Mouse (Mus musculus): ENCODE measurements around the gene 5330417C22Rik. TPM values are rescaled to one million over a fixed set of nuclear protein-coding genes. Genes with fewer than 3 reads are reported as not detected.

5330417C22Rik gene
- polyA plus RNA-seq, 1 experiment: 149 TPM

GRCm38 (mm10) chr3:108454172-108454571 lies 82.2 kb downstream of the 5330417C22Rik start:
- TF ChIP-seq POLR2A (IDR thresholded peaks at IDR 0.05; ENCODE audit: control insufficient read depth, low read depth, low read length) (no peak), CTCF (IDR thresholded peaks at IDR 0.05; ENCODE audit: control insufficient read depth, insufficient read depth, insufficient replicate concordance, low read depth, low read length) (no peak)
- Histone ChIP-seq H3K36me3 (ENCODE audit: control insufficient read depth, insufficient read depth, low read length) (no peaks in the 10 kb centered on the region), H3K27me3 (ENCODE audit: control insufficient read depth, insufficient read depth, low read length) (no peaks in the 10 kb centered on the region), H3K27ac (ENCODE audit: control insufficient read depth, insufficient read depth, low read depth, low read length) (no peak overlapping the region), H3K4me1 (ENCODE audit: control insufficient read depth, insufficient read depth, low read length) (no peaks in the 10 kb centered on the region; the same call in 1 of the 2 replicates), H3K4me3 (ENCODE audit: control insufficient read depth, low read depth, low read length) (no peak overlapping the region)

GRCm38 (mm10) chr3:108451969-108452368 lies 84.4 kb downstream of the 5330417C22Rik start:
- Histone ChIP-seq H3K36me3 (ENCODE audit: control insufficient read depth, insufficient read depth, low read length) (no peaks in the 10 kb centered on the region), H3K4me3 (ENCODE audit: control insufficient read depth, low read depth, low read length) (no peak overlapping the region), H3K4me1 (ENCODE audit: control insufficient read depth, insufficient read depth, low read length) (no peaks in the 10 kb centered on the region), H3K27me3 (ENCODE audit: control insufficient read depth, insufficient read depth, low read length) (no peaks in the 10 kb centered on the region), H3K27ac (ENCODE audit: control insufficient read depth, insufficient read depth, low read depth, low read length) (no peak overlapping the region)
- TF ChIP-seq POLR2A (IDR thresholded peaks at IDR 0.05; ENCODE audit: control insufficient read depth, low read depth, low read length) (no peak), CTCF (IDR thresholded peaks at IDR 0.05; ENCODE audit: control insufficient read depth, insufficient read depth, insufficient replicate concordance, low read depth, low read length) (no peak)

- no peak for TF ChIP-seq POLR2A (IDR thresholded peaks at IDR 0.05; ENCODE audit: control insufficient read depth, low read depth, low read length)
- TF ChIP-seq CTCF (IDR thresholded peaks at IDR 0.05; ENCODE audit: control insufficient read depth, insufficient read depth, insufficient replicate concordance, low read depth, low read length): no peak
- peak overlapping the region; percentile 93 for H3K4me3 ChIP-seq (ENCODE audit: control insufficient read depth, low read depth, low read length)
These were observed 91.0 kb downstream of the 5330417C22Rik start for GRCm38 (mm10) chr3:108445366-108445705.

GRCm38 (mm10) chr3:108444698-108445365 lies 91.5 kb downstream of the 5330417C22Rik start, which contains the start of gene Sars:
TSS of gene Sars (minus strand) at chr3:108445209.
- no peaks in the 10 kb centered on the region for H3K27me3 ChIP-seq (ENCODE audit: control insufficient read depth, insufficient read depth, low read length)
- no peaks in the 10 kb centered on the region for H3K36me3 ChIP-seq (ENCODE audit: control insufficient read depth, insufficient read depth, low read length)
- peaks cover 8% of the 10 kb centered on the region for H3K4me1 ChIP-seq (ENCODE audit: control insufficient read depth, insufficient read depth, low read length)
- H3K4me3 ChIP-seq (ENCODE audit: control insufficient read depth, low read depth, low read length): peak within 1 kb of the TSS; percentile 93
- TF ChIP-seq CTCF (IDR thresholded peaks at IDR 0.05; ENCODE audit: control insufficient read depth, insufficient read depth, insufficient replicate concordance, low read depth, low read length) (no peak), POLR2A (IDR thresholded peaks at IDR 0.05; ENCODE audit: control insufficient read depth, low read depth, low read length) (peak; percentile 69)
- peak within 1 kb of the TSS; percentile 90 for H3K27ac ChIP-seq (ENCODE audit: control insufficient read depth, insufficient read depth, low read depth, low read length)

More at GRCm38 (mm10) chr3:108445366-108445705, 91.0 kb downstream of the 5330417C22Rik start:
- Histone ChIP-seq H3K27me3 (ENCODE audit: control insufficient read depth, insufficient read depth, low read length) (no peaks in the 10 kb centered on the region), H3K27ac (ENCODE audit: control insufficient read depth, insufficient read depth, low read depth, low read length) (peak overlapping the region; percentile 72; the same call in 1 of the 2 replicates), H3K36me3 (ENCODE audit: control insufficient read depth, insufficient read depth, low read length) (no peaks in the 10 kb centered on the region), H3K4me1 (ENCODE audit: control insufficient read depth, insufficient read depth, low read length) (peaks cover 8% of the 10 kb centered on the region)

GRCm38 (mm10) chr3:108444029-108444428 lies 92.3 kb downstream of the 5330417C22Rik start:
- H3K27ac ChIP-seq (ENCODE audit: control insufficient read depth, insufficient read depth, low read depth, low read length): peak overlapping the region; percentile 34; the same call in 1 of the 2 replicates
- H3K36me3 ChIP-seq (ENCODE audit: control insufficient read depth, insufficient read depth, low read length): no peaks in the 10 kb centered on the region
- peak overlapping the region; percentile 93 for H3K4me3 ChIP-seq (ENCODE audit: control insufficient read depth, low read depth, low read length)
- peaks cover 8% of the 10 kb centered on the region for H3K4me1 ChIP-seq (ENCODE audit: control insufficient read depth, insufficient read depth, low read length)
- H3K27me3 ChIP-seq (ENCODE audit: control insufficient read depth, insufficient read depth, low read length): no peaks in the 10 kb centered on the region
- TF ChIP-seq POLR2A (IDR thresholded peaks at IDR 0.05; ENCODE audit: control insufficient read depth, low read depth, low read length): no peak
- no peak for TF ChIP-seq CTCF (IDR thresholded peaks at IDR 0.05; ENCODE audit: control insufficient read depth, insufficient read depth, insufficient replicate concordance, low read depth, low read length)

- Histone ChIP-seq H3K27ac (ENCODE audit: control insufficient read depth, insufficient read depth, low read depth, low read length) (no peak overlapping the region), H3K4me1 (ENCODE audit: control insufficient read depth, insufficient read depth, low read length) (no peaks in the 10 kb centered on the region), H3K36me3 (ENCODE audit: control insufficient read depth, insufficient read depth, low read length) (peaks cover 2% of the 10 kb centered on the region), H3K4me3 (ENCODE audit: control insufficient read depth, low read depth, low read length) (no peak overlapping the region), H3K27me3 (ENCODE audit: control insufficient read depth, insufficient read depth, low read length) (no peaks in the 10 kb centered on the region)
- TF ChIP-seq POLR2A (IDR thresholded peaks at IDR 0.05; ENCODE audit: control insufficient read depth, low read depth, low read length) (no peak), CTCF (IDR thresholded peaks at IDR 0.05; ENCODE audit: control insufficient read depth, insufficient read depth, insufficient replicate concordance, low read depth, low read length) (no peak)
These were observed 100.0 kb downstream of the 5330417C22Rik start for GRCm38 (mm10) chr3:108436380-108436714.

- TF ChIP-seq POLR2A (IDR thresholded peaks at IDR 0.05; ENCODE audit: control insufficient read depth, low read depth, low read length) (no peak), CTCF (IDR thresholded peaks at IDR 0.05; ENCODE audit: control insufficient read depth, insufficient read depth, insufficient replicate concordance, low read depth, low read length) (no peak)
- Histone ChIP-seq H3K4me1 (ENCODE audit: control insufficient read depth, insufficient read depth, low read length) (no peaks in the 10 kb centered on the region), H3K27me3 (ENCODE audit: control insufficient read depth, insufficient read depth, low read length) (no peaks in the 10 kb centered on the region), H3K4me3 (ENCODE audit: control insufficient read depth, low read depth, low read length) (no peak overlapping the region), H3K27ac (ENCODE audit: control insufficient read depth, insufficient read depth, low read depth, low read length) (no peak overlapping the region), H3K36me3 (ENCODE audit: control insufficient read depth, insufficient read depth, low read length) (peaks cover 2% of the 10 kb centered on the region)
These were observed 100.5 kb downstream of the 5330417C22Rik start for GRCm38 (mm10) chr3:108435701-108436379.
